Mouse (Mus musculus): ENCODE data around the gene Prm3. TPM values are rescaled to one million over a fixed set of nuclear protein-coding genes. Genes with fewer than 3 reads are reported as not detected.

Gene Prm3
- not detected in 2 replicates for polyA plus RNA-seq (2016; fragmentation: Nextera tagmentation; extraction: Ambion mirVana)

DNA sequence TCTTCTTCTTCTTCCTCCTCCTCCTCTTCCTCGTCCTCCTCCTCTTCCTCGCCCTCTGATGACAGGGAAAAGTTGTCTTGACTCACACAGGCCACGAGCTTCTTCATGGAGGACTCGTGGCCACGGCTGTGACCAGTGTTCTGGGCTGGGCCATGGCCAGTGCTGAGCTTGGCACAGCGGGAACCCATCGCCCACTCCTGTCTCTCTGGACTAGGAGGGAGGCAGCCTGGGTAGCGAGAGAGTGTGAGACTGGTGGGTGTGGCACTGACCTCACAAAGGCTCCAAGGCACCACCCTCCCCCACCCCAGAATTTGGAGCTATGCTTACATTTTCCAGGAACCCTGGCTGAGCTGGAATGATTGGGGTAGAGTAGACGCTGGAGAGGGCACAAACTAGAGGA, at the start of gene Prm3:
Prm3 (minus strand) TSS at position 213 of the 400 bp plus-strand sequence.
- Histone ChIP-seq H3K9ac (no peak within 1 kb of the TSS), H3K4me1 (0 out of 2 replicates have a peak, but pooled peaks cover 4% of the 10 kb centered on the region), H3K27ac (no peak within 1 kb of the TSS), H3K36me3 (no peaks in the 10 kb centered on the region), H3K4me2 (replicated peaks) (no peak within 1 kb of the TSS), H3K9me3 (replicated peaks) (no peaks in the 10 kb centered on the region), H3K4me3 (no peak within 1 kb of the TSS), H3K27me3 (peaks cover 12% of the 10 kb centered on the region)
- 84% methylated on average over 9 of the region's 9 CpGs for WGBS
- ATAC-seq (ENCODE audit: low FRiP score) = no peak

DNA sequence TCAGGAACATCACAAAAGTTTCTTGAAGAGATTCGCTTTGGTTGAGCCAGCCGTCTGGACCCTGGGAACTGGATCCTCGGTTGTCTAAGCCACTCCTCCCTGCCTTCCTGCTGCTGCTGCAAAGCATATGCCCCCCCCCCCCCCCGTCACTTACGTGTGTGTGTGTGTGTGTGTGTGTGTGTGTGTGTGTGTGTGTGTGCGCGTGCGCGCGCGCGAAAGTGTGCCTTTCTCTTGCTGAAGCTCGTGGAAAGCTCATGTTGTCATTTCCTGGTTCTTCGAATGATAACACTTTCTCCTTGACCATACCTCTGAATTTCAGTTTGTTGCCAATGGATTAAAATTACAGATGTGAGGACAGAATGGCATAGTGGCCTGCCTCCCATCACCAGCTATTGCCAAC, 49.3 kb upstream of the Prm3 start:
- Histone ChIP-seq H3K4me3 (no peak overlapping the region), H3K36me3 (no peaks in the 10 kb centered on the region), H3K9me3 (replicated peaks) (no peaks in the 10 kb centered on the region), H3K27ac (no peak overlapping the region), H3K9ac (no peak overlapping the region), H3K4me2 (replicated peaks) (no peak overlapping the region), H3K27me3 (no peaks in the 10 kb centered on the region), H3K4me1 (peaks cover 36% of the 10 kb centered on the region)
- no peak for ATAC-seq (ENCODE audit: low FRiP score)
- 87% methylated on average over 13 of the region's 14 CpGs for WGBS

DNA sequence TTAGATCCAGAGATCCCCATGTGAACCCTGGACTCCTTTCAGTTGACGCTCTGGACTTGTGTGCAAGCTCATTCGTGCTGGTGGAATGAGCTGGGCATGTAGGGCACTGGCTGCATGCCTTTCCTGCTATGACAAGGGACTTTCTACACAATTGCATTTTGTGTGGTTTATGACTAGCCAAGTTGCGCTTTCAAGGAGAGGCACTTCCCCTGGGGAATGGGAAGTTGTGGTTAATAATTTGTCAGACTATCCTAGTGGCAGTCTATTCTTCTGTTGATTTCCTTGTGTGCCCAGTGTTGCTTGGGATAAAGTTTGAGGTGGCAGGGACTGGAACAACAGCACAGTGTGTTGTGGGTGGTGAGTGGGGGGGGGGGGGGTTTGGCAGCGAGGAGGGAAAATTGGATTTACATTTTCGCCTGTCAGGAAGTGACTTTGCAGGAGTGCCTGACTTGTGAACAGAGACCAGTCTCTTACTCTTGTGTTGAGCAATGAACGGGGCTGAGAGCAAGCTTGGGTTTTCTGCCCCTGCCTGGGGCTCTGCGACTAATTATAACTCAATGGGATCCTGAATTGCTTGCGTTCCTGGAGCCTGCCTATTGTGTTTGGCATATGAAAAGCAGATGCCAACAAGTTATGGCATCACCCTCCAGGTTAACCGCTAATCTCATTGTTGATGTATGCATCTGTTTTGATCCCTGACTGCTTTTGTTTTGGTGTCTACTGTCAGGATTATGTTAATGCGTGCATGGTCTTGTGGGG, 48.0 kb upstream of the Prm3 start:
- Histone ChIP-seq H3K4me2 (replicated peaks) (no peak overlapping the region), H3K36me3 (no peaks in the 10 kb centered on the region), H3K4me3 (no peak overlapping the region), H3K9ac (no peak overlapping the region), H3K4me1 (peaks cover 31% of the 10 kb centered on the region), H3K27ac (no peak overlapping the region), H3K27me3 (peaks cover 5% of the 10 kb centered on the region; the same call in 1 of the 2 replicates), H3K9me3 (replicated peaks) (no peaks in the 10 kb centered on the region)
- WGBS = 43% methylated on average over 10 of the region's 10 CpGs
- ATAC-seq (ENCODE audit: low FRiP score) = no peak

DNA sequence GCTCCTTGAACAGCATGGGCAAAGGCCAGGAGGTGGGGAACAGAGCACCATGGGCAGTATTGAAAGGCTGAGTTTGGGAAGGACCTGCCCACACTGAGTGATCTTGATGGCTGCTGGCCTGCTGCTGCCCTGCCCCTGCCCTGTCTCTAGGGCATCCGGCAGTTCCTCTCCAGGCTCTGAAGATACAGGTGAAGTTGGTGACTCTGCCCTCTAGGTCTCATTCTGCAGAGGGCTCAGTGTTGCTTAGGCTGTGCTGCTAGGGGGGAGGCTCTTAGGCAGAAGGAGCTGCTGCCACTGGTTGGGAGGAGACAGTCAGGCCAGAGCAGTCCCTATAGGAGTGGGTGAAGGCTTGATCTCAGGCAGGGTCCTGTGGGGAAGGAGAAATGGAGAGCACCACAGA, 47.2 kb upstream of the Prm3 start:
- peaks cover 28% of the 10 kb centered on the region for H3K4me1 ChIP-seq
- H3K4me3 ChIP-seq = no peak overlapping the region
- H3K9me3 ChIP-seq (replicated peaks) = no peaks in the 10 kb centered on the region
- ATAC-seq (ENCODE audit: low FRiP score) = no peak
- 100% methylated on average over 1 of the region's 1 CpGs for WGBS
- no peaks in the 10 kb centered on the region for H3K36me3 ChIP-seq
- no peak overlapping the region for H3K4me2 ChIP-seq (replicated peaks)
- no peak overlapping the region for H3K27ac ChIP-seq
- no peak overlapping the region for H3K9ac ChIP-seq
- H3K27me3 ChIP-seq = peaks cover 9% of the 10 kb centered on the region; the same call in 1 of the 2 replicates

DNA sequence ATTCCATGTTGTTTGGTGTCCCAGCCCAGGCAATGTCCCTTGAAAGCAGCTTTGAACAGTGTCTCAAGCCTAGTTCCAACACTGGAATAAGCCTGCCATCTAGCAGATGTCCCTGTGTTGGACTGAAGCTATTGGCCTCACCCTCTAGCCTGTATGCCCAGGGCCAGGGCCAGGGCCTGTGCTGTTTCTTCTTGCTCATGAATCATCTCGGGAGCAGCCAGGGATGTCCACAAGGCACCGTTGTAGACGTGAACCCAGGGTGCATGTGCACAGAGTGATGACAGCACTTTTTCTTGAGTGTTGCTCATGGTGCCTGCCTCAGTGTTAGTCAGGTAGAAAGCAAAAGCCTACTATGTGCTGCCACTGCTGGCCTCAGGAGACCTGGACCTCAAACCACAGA, 46.5 kb upstream of the Prm3 start:
- Histone ChIP-seq H3K4me1 (peaks cover 24% of the 10 kb centered on the region), H3K4me2 (replicated peaks) (no peak overlapping the region), H3K9ac (no peak overlapping the region), H3K36me3 (no peaks in the 10 kb centered on the region), H3K27ac (no peak overlapping the region), H3K4me3 (no peak overlapping the region), H3K27me3 (peaks cover 9% of the 10 kb centered on the region; the same call in 1 of the 2 replicates), H3K9me3 (replicated peaks) (no peaks in the 10 kb centered on the region)
- no peak for ATAC-seq (ENCODE audit: low FRiP score)
- 94% methylated on average over 3 of the region's 3 CpGs for WGBS

DNA sequence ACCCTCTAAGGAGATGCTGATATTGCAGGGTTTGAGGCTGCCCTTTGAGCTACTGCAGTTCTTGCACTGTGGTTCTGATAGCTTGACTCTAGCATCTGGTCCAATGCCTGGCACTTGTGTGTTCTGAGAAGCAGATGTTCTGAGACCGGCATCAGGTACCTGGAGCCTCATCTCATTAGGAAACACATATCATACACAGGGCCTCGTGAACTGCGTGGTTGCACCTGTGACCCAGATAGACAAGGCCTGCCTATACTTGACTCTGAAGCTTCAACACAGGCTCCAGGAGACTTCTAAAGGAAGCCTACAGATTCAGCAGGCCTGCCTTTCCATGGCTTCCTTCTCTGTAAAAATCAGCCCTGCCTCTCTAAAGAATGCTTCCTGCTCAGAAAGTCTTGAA, 45.7 kb upstream of the Prm3 start:
- H3K27ac ChIP-seq = no peak overlapping the region
- H3K4me2 ChIP-seq (replicated peaks) = 0 out of 2 replicates have a peak overlapping the region, but pooled peaks have one; percentile 91
- no peaks in the 10 kb centered on the region for H3K9me3 ChIP-seq (replicated peaks)
- H3K9ac ChIP-seq = no peak overlapping the region
- no peak overlapping the region for H3K4me3 ChIP-seq
- H3K27me3 ChIP-seq = peaks cover 9% of the 10 kb centered on the region; the same call in 1 of the 2 replicates
- ATAC-seq (ENCODE audit: low FRiP score) = no peak
- WGBS = 92% methylated on average over 3 of the region's 3 CpGs
- no peaks in the 10 kb centered on the region for H3K36me3 ChIP-seq
- H3K4me1 ChIP-seq = peaks cover 23% of the 10 kb centered on the region

DNA sequence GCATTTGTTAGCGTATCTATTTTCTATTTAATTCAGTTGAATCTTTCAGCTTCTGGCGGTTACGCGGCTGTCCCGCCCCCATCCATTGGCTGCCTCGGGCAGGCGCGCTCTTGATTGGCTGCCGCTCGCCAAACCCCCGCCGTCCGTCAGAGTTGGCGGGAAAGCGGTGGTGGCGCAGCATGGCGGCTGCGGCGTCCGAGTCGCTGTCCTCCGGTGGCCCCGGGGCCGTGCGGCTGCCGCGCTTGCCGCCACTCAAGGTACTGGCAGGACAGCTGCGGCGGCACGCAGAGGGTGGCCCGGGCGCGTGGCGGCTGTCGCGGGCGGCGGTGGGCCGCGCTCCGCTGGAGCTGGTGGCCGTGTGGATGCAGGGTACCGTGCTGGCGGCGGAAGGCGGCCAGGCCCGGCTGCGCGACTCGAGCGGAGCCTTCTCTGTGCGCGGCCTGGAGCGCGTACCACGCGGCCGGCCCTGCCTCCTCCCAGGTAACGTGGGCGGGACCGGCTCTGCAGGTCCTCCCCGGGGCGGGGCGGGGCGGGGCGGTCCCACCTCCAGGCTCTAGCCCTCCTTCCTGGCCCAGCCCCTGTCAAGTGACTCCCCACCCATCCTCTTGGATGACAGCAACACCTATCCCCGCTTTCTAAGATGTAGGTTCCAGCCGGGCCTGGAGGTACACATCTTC, 44.3 kb upstream of the Prm3 start, which contains the start of gene Rmi2:
Rmi2 (plus strand) TSS at position 149 of the 677 bp plus-strand sequence.
- H3K36me3 ChIP-seq = no peaks in the 10 kb centered on the region
- peaks cover 9% of the 10 kb centered on the region; the same call in 1 of the 2 replicates for H3K27me3 ChIP-seq
- H3K27ac ChIP-seq = peak within 1 kb of the TSS; percentile 24; the same call in 1 of the 2 replicates
- H3K4me2 ChIP-seq (replicated peaks) = peak within 1 kb of the TSS; percentile 91
- H3K4me3 ChIP-seq = peak within 1 kb of the TSS; percentile 85
- H3K9me3 ChIP-seq (replicated peaks) = no peaks in the 10 kb centered on the region
- H3K9ac ChIP-seq = peak within 1 kb of the TSS; percentile 72
- 1% methylated on average over 68 of the region's 69 CpGs for WGBS
- H3K4me1 ChIP-seq = peaks cover 23% of the 10 kb centered on the region
- peak; percentile 93 for ATAC-seq (ENCODE audit: low FRiP score)

DNA sequence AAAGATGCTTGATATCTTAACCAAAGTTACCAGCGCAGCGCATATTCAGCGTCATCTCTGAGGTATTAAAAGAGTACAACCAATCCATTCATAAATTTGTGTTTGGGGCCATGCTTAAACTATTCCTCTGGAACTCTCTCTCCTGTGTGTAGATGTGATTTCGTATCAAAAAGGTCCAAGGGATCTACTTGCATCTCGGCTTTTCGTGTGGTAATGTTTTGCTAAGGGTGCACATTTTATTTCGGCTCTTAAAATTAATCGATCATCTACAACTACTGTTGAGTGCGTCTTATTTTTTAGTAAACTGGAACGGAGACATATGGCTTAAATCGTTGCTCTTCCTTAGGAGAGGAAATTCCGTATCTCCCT, 43.8 kb upstream of the Prm3 start:
- WGBS = 10% methylated on average over 12 of the region's 12 CpGs
- no peak overlapping the region for H3K9ac ChIP-seq
- H3K9me3 ChIP-seq (replicated peaks) = no peaks in the 10 kb centered on the region
- H3K4me2 ChIP-seq (replicated peaks) = peak overlapping the region; percentile 91
- peak overlapping the region; percentile 85 for H3K4me3 ChIP-seq
- H3K27me3 ChIP-seq = peaks cover 9% of the 10 kb centered on the region; the same call in 1 of the 2 replicates
- no peaks in the 10 kb centered on the region for H3K36me3 ChIP-seq
- ATAC-seq (ENCODE audit: low FRiP score) = peak; percentile 14; the same call in 1 of the 2 replicates
- H3K4me1 ChIP-seq = peaks cover 23% of the 10 kb centered on the region
- H3K27ac ChIP-seq = no peak overlapping the region

DNA sequence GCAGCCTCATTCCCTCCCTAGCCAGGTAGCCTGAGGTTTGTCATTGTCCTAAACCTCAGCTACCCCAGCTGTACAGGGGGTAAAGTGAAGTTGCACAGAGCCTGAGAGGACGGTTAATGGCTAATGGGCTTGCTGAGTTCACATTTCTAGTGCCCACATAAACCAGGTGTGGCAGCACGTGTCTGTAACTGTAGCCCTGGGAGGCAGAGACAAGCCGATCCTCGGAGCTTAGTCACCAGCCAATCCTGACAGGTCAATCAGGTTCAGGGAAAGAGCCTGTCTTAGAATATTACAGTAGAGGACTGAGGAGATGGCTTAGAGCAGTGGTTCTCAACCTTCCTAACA, 37.7 kb upstream of the Prm3 start:
- Histone ChIP-seq H3K9ac (no peak overlapping the region), H3K27ac (no peak overlapping the region), H3K4me2 (replicated peaks) (no peak overlapping the region), H3K36me3 (no peaks in the 10 kb centered on the region), H3K4me1 (no peaks in the 10 kb centered on the region), H3K4me3 (no peak overlapping the region), H3K27me3 (0 out of 2 replicates have a peak, but pooled peaks cover 2% of the 10 kb centered on the region), H3K9me3 (replicated peaks) (no peaks in the 10 kb centered on the region)
- no peak for ATAC-seq (ENCODE audit: low FRiP score)
- 83% methylated on average over 4 of the region's 4 CpGs for WGBS

DNA sequence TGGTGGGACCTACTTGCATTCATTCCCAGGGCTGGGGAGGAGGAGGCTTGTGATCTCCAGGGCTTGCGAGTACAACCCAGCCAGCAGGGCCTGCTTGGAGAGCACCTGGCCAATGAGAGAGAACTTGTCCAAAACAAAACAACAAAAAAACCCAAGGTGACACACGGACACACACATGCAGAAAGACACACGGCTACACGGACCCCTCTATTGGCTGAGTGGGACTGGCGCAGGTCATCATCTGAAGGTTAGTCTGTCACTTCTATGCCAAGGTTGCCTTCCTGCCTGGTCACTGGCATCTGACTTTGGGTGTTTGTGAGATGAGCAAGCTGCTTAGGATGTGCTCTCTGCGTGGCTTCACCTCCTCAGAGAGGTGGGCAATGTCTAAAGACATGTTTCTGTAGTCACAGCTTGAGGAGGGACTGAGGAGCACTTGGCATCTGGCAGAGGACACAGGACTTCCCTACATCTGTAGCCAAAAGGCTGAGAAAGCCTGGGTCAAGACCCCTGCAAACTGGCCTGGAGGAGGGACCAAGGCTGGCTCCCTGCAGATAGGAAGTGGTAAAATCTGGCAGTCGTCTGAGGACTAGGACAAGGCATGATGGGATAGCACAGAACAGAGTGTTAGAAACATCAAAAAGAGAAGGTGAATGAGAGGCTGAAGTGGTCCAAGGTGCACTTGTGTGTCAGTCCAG, 37.2 kb upstream of the Prm3 start:
- H3K4me3 ChIP-seq = no peak overlapping the region
- no peaks in the 10 kb centered on the region for H3K36me3 ChIP-seq
- H3K4me1 ChIP-seq = no peaks in the 10 kb centered on the region
- no peaks in the 10 kb centered on the region for H3K27me3 ChIP-seq
- no peak for ATAC-seq (ENCODE audit: low FRiP score)
- no peak overlapping the region for H3K9ac ChIP-seq
- H3K9me3 ChIP-seq (replicated peaks) = no peaks in the 10 kb centered on the region
- 82% methylated on average over 7 of the region's 7 CpGs for WGBS
- no peak overlapping the region for H3K4me2 ChIP-seq (replicated peaks)
- no peak overlapping the region for H3K27ac ChIP-seq

DNA sequence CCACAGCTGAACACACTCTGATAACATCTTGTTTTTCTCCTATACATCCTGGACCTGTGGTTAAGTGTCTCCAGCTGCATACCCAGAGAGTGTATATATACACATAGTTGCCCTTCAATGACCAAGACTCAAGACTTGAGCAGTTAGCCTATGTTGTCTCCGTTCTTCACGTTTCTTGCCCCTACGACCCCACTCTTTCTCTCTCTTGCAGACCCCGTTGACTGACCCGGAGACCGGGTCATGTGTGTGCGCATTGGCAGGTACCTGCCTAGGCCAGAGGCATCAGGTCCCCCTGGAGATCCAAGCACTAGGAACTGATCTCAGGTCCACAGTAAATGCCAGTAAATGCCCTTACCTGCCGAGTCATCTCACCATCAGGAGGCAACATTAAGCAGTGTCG, 36.6 kb upstream of the Prm3 start:
- Histone ChIP-seq H3K4me3 (no peak overlapping the region), H3K9me3 (replicated peaks) (no peaks in the 10 kb centered on the region), H3K9ac (no peak overlapping the region), H3K36me3 (no peaks in the 10 kb centered on the region), H3K27me3 (no peaks in the 10 kb centered on the region), H3K27ac (no peak overlapping the region), H3K4me2 (replicated peaks) (no peak overlapping the region), H3K4me1 (no peaks in the 10 kb centered on the region)
- ATAC-seq (ENCODE audit: low FRiP score) = no peak
- 91% methylated on average over 9 of the region's 9 CpGs for WGBS

DNA sequence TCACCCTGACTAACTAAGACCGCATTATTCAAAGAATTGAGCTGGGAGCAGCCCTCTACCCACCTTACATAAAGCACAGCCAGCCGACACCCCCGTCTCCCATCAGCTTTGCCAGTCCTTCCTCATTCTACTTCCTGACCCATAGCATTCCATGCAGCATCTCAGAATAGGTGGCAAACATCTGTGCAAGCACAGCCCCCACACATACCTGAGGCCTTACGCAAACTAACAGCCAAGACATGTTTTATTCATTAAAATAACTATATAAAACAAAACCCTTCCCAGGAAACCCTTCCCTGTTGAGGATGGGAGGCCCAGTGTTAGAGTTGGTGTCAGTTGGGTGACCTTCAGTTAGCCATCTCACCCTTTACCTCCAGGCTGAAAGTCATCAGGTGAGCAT, 35.1 kb upstream of the Prm3 start:
- H3K9ac ChIP-seq = no peak overlapping the region
- 89% methylated on average over 4 of the region's 4 CpGs for WGBS
- H3K4me2 ChIP-seq (replicated peaks) = no peak overlapping the region
- no peak for ATAC-seq (ENCODE audit: low FRiP score)
- H3K4me1 ChIP-seq = no peaks in the 10 kb centered on the region
- no peak overlapping the region for H3K4me3 ChIP-seq
- H3K27ac ChIP-seq = no peak overlapping the region
- H3K27me3 ChIP-seq = no peaks in the 10 kb centered on the region
- no peaks in the 10 kb centered on the region for H3K9me3 ChIP-seq (replicated peaks)
- no peaks in the 10 kb centered on the region for H3K36me3 ChIP-seq

All from hindbrain, embryonic 12.5 days (tissue).